Mouse (Mus musculus) stomach, embryonic 14.5 days (tissue): ENCODE measurements at regions not wholly inside any gene's neighbourhood (a gene's known extent, or its start where the extent isn't known, plus 50 kb on each side); places are given as distances from the start of the nearest gene placed in this dataset.

Experiments
- ATAC-seq: fragments of 200-750 bp; cut with Nextera tagmentation; 2 replicates; pipeline ENCODE4 v1.8.0; 2017; ENCODE audit warnings: low read depth, moderate TSS enrichment; ENCODE audit not compliant: insufficient number of reproducible peaks, insufficient read depth, low FRiP score
- H3K27ac ChIP-seq: fragments of 300-500 bp; sonication (generic); 2 replicates; pipeline ENCODE4 v1.5.1; 2014; ENCODE audit warnings: mild to moderate bottlenecking, low read length, moderate library complexity, mixed read lengths
- H3K27me3 ChIP-seq: fragments of 300-500 bp; sonication (generic); 2 replicates; pipeline ENCODE4 v1.6.1; 2014; ENCODE audit warnings: low read length, control low read depth, mixed read lengths; ENCODE audit not compliant: control insufficient read depth, insufficient read depth
- H3K36me3 ChIP-seq: fragments of 300-500 bp; sonication (generic); 2 replicates; pipeline ENCODE4 v1.6.1; 2014; ENCODE audit warnings: mild to moderate bottlenecking, control low read depth, low read length, moderate library complexity, mixed read lengths; ENCODE audit not compliant: control insufficient read depth, insufficient read depth
- H3K4me1 ChIP-seq: fragments of 300-500 bp; sonication (generic); 2 replicates; pipeline ENCODE4 v1.6.1; 2014; ENCODE audit warnings: low read length, control low read depth, mixed read lengths; ENCODE audit not compliant: control insufficient read depth, insufficient read depth
- H3K4me2 ChIP-seq: fragments of 300-500 bp; sonication (generic); replicated peaks from 2 replicates; pipeline ENCODE4 v1.6.1; 2014; ENCODE audit warnings: low read depth, low read length, control low read depth
- H3K4me3 ChIP-seq: fragments of 300-500 bp; sonication (generic); 2 replicates; pipeline ENCODE4 v1.5.1; 2014; ENCODE audit warnings: low read depth, low read length, control low read depth
- H3K9ac ChIP-seq: fragments of 300-500 bp; sonication (generic); replicated peaks from 2 replicates; pipeline ENCODE4 v1.6.1; 2014; ENCODE audit warnings: low read depth, mild to moderate bottlenecking, control low read depth, low read length, moderate library complexity, mixed read lengths
- H3K9me3 ChIP-seq: fragments of 300-500 bp; sonication (generic); 2 replicates; pipeline ENCODE4 v1.6.1; 2016; ENCODE audit warnings: low read depth, low read length, control low read depth; ENCODE audit not compliant: control insufficient read depth
- WGBS: fragments of 180-500 bp; shearing (Covaris S2); extraction: QIAGEN DNeasy Blood & Tissue Kit; methylation state at CpG from one replicate; pipeline ENCODE4 v1.1.7; 2014; 5-methylcytosine and 5-hydroxymethylcytosine counted together

DNA sequence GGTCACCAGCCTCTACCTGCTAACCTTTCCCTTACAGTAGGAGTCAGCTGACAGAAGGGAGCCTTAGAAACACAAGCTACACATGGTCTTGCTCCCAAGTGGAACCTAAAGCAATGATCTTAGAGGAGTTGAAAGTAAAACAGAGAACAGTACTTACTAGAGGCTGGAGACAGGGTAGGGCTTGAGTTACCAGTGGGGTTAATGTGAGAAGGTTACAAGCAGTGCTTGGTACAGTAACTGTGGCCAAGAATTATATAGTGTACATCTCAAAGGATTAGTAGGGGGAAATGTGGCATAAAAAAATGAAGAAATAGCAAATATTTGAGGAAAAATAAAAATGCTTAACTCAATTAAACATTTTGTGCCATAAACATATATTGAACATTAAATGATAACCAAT is 153.5 kb downstream of the Galc start:
- Histone ChIP-seq H3K4me3 (no peak overlapping the region), H3K36me3 (no peaks in the 10 kb centered on the region), H3K4me2 (no peak overlapping the region), H3K9ac (no peak overlapping the region), H3K27ac (no peak overlapping the region), H3K4me1 (no peaks in the 10 kb centered on the region), H3K27me3 (no peaks in the 10 kb centered on the region), H3K9me3 (no peaks in the 10 kb centered on the region)
- ATAC-seq, result no peak

DNA sequence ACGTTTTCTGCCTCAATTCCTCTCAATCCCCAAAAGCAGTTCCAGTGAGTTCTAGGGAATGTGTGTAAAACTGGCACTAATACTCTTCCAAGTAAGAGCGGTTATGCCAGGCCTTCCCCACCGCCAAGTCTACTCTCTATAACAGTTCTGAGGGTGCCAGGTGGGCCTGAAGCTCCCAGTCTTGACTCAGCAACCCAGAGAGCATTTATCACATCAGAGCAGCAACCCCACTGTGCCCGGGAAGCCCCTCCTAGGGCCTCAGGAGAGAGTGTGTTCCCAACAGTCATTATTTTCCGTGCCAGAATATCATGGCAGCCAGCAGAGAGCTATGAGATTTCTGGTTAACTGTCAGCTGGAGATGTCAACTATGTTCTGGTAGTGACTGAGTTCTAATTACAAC is 169.1 kb downstream of the Galc start:
- WGBS, result 64% methylated on average over 5 of the region's 5 CpGs

DNA sequence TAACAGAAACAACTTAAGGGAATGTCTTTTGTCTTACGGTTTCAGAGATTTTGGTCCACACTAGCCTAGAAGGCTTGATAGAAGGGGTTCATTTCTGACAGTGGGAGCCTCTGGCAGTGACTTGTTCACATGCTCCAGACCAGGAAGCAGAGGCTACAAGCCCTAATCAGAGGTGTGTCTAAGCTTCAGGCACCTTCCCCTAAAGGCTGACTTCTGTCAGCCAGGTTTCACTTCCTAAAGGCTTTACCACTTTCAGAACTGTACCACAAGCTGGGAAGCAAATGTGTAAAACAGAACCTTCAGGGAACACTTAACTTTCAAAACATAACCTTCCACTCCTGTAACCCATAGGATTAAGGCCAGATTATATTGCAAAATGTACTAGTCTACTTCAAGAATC is 180.9 kb downstream of the Galc start:
- no peak overlapping the region for H3K4me2 ChIP-seq
- no peak overlapping the region for H3K9ac ChIP-seq
- no peaks in the 10 kb centered on the region for H3K27me3 ChIP-seq
- H3K36me3 ChIP-seq, result no peaks in the 10 kb centered on the region
- no peak for ATAC-seq
- no peak overlapping the region for H3K4me3 ChIP-seq
- H3K4me1 ChIP-seq, result no peaks in the 10 kb centered on the region
- no peaks in the 10 kb centered on the region for H3K9me3 ChIP-seq
- no peak overlapping the region for H3K27ac ChIP-seq
- 93% methylated on average over 1 of the region's 1 CpGs for WGBS

More for the DNA sequence above, 169.1 kb downstream of the Galc start:
- Histone ChIP-seq H3K4me2 (no peak overlapping the region), H3K4me1 (no peaks in the 10 kb centered on the region), H3K9me3 (no peaks in the 10 kb centered on the region), H3K27ac (no peak overlapping the region), H3K27me3 (no peaks in the 10 kb centered on the region), H3K36me3 (no peaks in the 10 kb centered on the region), H3K4me3 (no peak overlapping the region), H3K9ac (no peak overlapping the region)
- ATAC-seq, result no peak

DNA sequence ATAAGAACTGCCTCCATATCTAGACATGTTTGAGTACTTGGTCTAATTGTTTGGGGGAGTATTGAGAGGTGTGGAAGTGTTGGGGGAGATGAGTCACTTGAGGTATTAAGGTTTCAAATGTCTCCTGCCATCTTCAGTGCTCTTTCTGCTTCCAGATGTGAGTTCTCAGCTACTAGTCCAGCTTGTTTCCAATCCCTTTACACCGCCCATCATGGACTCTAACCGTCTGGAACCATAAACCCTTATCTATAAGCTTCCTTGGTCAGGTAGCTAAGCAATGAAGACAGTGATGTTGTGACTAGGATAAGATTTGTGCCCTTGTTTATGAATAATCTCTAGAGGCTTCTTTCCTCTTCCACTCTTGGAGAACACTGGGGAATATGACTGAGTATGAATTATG is 183.7 kb downstream of the Galc start:
- H3K27ac ChIP-seq, result no peak overlapping the region
- 80% methylated on average over 2 of the region's 2 CpGs for WGBS
- no peak overlapping the region for H3K4me3 ChIP-seq
- no peaks in the 10 kb centered on the region for H3K36me3 ChIP-seq
- no peak overlapping the region for H3K9ac ChIP-seq
- no peak for ATAC-seq
- H3K9me3 ChIP-seq, result no peaks in the 10 kb centered on the region
- no peak overlapping the region for H3K4me2 ChIP-seq
- H3K27me3 ChIP-seq, result no peaks in the 10 kb centered on the region
- H3K4me1 ChIP-seq, result no peaks in the 10 kb centered on the region

DNA sequence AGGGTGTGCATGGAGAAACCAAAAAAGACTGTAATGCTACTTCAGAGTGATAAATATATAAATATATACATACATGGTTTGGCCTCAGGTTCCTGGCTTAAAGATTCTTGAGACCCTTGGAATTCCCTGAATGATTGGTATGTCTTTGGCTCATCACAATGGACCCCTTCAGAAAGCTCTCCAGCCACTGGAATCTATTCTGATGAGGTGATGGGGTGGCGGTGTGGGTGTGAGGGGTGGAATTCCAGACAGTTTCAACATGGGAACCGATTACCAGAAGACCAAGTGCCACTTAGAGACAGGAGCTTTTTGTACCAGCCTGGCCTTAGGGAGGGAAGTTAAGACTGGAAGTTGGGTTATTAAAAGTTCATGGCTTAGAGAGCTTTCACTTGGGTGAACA is 190.1 kb downstream of the Galc start:
- no peaks in the 10 kb centered on the region for H3K9me3 ChIP-seq
- no peak overlapping the region for H3K9ac ChIP-seq
- no peak overlapping the region for H3K4me2 ChIP-seq
- H3K27ac ChIP-seq, result no peak overlapping the region
- no peaks in the 10 kb centered on the region for H3K36me3 ChIP-seq
- no peaks in the 10 kb centered on the region for H3K27me3 ChIP-seq
- H3K4me3 ChIP-seq, result no peak overlapping the region
- WGBS, result 56% methylated on average over 2 of the region's 2 CpGs
- ATAC-seq, result no peak
- no peaks in the 10 kb centered on the region for H3K4me1 ChIP-seq

DNA sequence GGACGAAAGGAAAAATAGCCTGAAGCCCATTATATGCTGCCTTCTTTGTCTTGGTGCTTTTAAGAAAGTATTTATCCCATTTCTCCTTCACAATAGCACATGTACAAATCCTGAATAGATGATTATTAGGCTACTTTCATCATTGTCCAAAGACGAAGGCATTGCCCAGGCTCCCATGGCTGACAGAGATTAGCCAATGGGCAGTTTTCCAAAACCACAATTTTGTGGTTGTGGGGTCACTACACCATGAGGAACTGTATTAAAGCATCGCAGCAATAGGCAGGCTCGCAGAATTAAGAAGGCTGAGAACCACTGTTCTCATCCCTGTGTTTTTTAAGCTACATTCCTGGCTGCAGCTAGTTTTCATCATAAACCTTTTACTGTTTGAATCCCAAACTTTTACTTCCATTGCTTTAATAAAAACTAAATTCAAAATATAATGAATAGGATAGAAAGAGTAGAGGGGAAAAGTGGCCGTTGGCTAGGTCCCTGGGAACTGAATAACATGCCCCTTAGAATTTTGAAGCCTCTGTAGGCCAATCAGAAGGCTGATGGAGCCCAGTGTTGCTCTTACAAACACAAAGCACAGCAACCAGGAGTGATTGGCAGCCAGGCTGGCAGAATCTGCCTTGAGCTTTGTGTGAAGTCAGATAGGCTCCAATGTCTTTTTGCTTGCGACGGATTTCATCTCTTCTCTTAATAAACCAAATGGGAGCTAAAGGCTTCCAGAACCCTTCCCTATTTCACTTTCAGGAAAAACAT is 199.7 kb downstream of the Galc start:
- H3K4me1 ChIP-seq, result no peaks in the 10 kb centered on the region
- WGBS, result 80% methylated on average over 7 of the region's 7 CpGs
- no peaks in the 10 kb centered on the region for H3K36me3 ChIP-seq
- no peaks in the 10 kb centered on the region for H3K9me3 ChIP-seq
- H3K9ac ChIP-seq, result no peak overlapping the region
- H3K4me3 ChIP-seq, result no peak overlapping the region
- H3K27me3 ChIP-seq, result no peaks in the 10 kb centered on the region
- no peak overlapping the region for H3K27ac ChIP-seq
- no peak overlapping the region for H3K4me2 ChIP-seq
- no peak for ATAC-seq

DNA sequence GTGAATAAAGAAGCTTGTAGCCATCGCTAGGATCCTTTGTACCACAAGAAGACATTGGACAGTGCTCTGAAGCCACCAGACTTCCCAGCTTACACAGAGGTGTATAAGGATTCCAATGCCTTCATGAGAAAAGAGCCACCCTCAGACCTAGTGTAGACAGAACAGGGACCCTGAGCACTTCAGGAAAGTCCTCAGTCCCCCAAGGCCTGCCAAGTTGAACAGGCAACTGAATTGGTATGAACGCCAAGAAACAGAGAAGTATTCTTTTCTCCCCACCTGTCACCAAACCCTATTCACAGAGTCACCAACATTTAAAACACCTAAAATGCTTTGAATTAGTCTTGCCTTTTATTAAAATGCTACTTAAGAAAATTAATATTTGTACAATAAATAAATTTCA is 200.3 kb downstream of the Galc start:
- Histone ChIP-seq H3K9ac (no peak overlapping the region), H3K4me3 (no peak overlapping the region), H3K4me2 (no peak overlapping the region), H3K36me3 (no peaks in the 10 kb centered on the region), H3K4me1 (no peaks in the 10 kb centered on the region), H3K27me3 (no peaks in the 10 kb centered on the region), H3K9me3 (no peaks in the 10 kb centered on the region), H3K27ac (no peak overlapping the region)
- ATAC-seq, result no peak
- 87% methylated on average over 2 of the region's 2 CpGs for WGBS

DNA sequence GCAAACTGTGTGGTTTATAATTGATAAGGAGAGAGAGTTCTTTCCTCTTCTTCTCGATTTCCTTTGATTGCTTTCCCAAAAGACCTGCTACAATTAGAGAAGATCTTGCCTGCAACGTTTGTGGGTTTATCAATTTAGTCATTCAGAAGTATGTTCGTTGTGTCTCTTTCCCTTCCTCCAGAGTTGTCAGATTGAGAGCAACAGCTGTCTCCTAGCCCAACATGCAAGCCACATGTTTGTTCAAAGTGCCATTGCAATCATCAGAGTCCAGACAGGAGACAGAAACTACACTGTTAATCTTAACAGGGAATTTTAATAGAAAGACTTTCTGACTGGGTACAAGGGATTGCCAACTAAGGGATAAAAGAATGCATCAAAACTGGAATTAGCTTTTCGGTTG is 208.3 kb downstream of the Galc start:
- WGBS, result 50% methylated on average over 4 of the region's 4 CpGs
- no peak for ATAC-seq
- no peak overlapping the region for H3K27ac ChIP-seq

DNA sequence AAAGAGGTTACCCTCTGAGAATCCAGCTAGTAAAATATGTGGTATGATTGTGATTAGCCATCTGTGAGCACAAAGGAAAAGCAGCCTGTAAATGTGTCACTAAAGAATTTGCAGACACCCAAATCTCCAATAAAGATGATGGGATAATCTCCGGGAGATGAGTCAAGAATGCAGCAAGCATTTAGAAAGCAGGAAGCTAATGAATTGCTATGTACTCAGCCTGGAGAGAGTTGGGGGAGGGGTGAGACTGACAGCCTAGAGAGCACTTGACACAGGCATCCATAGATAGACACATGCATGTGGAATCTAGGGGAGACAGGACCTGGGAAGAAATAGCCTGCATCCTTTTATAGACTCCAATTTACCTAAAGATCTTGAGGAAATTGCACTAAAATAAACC is 208.8 kb downstream of the Galc start:
- no peak for ATAC-seq

More for the DNA sequence above, 208.3 kb downstream of the Galc start:
- H3K4me1 ChIP-seq, result peaks cover 7% of the 10 kb centered on the region; the same call in 1 of the 2 replicates
- no peak overlapping the region for H3K9ac ChIP-seq
- no peak overlapping the region for H3K4me2 ChIP-seq
- H3K9me3 ChIP-seq, result no peaks in the 10 kb centered on the region
- no peaks in the 10 kb centered on the region for H3K36me3 ChIP-seq
- H3K27me3 ChIP-seq, result no peaks in the 10 kb centered on the region
- H3K4me3 ChIP-seq, result no peak overlapping the region

More for the DNA sequence above, 208.8 kb downstream of the Galc start:
- H3K27ac ChIP-seq, result no peak overlapping the region
- H3K36me3 ChIP-seq, result no peaks in the 10 kb centered on the region
- 3% methylated on average over 1 of the region's 1 CpGs for WGBS
- H3K27me3 ChIP-seq, result no peaks in the 10 kb centered on the region
- peaks cover 7% of the 10 kb centered on the region; the same call in 1 of the 2 replicates for H3K4me1 ChIP-seq
- no peaks in the 10 kb centered on the region for H3K9me3 ChIP-seq
- no peak overlapping the region for H3K4me2 ChIP-seq
- H3K4me3 ChIP-seq, result no peak overlapping the region
- H3K9ac ChIP-seq, result no peak overlapping the region
